Mouse (Mus musculus): ENCODE data around the gene Sytl3. TPM values are rescaled to one million over a fixed set of nuclear protein-coding genes. Genes with fewer than 3 reads are reported as not detected.
A peak's percentile ranks its signal among the peaks of the same experiment; 100 is the strongest.
"Not testable (repeated sequence)": the region's sequence is repeated elsewhere in the genome, so short reads cannot be mapped to it uniquely, and the experiment has no call there.

Sytl3 gene
- polyA plus RNA-seq, 1 experiment from 2014 or later, result 0.30 TPM

DNA sequence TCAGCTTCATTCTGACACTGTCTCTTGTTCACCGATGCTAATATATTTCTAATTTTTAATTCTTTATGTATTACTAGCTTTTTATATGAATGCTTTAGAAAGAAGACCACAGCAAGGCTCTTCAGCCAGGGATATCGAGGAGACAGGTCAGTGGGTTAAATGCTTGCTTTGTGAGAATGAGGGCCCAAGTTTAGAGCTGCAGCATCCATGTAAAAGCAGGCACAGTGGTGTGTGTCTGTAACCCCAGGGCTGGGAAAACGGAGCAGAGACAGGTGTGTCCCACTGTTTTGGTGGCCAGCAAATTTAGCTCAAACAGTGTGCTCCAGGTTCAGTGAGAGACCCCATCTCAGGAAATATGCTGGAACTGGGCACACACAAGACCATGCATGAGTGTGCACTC lies 11.4 kb upstream of the Sytl3 start:
- H3K4me2 ChIP-seq (ENCODE audit: low read length); H3K36me3 ChIP-seq (ENCODE audit: control insufficient read depth, insufficient read depth, low read length); ATAC-seq (ENCODE audit: insufficient number of reproducible peaks, insufficient read depth, low FRiP score, low read depth); H3K27ac ChIP-seq (replicated peaks in 1 of 2; ENCODE audit: control insufficient read depth in 1 of 2, insufficient read depth in 1 of 2, low read depth in 2 of 2, low read length in 2 of 2); H3K27me3 ChIP-seq (ENCODE audit: control insufficient read depth, insufficient read depth, low read length); H3K4me3 ChIP-seq (ENCODE audit: control insufficient read depth in 1 of 2, insufficient read depth in 1 of 2, low read depth in 1 of 2, low read length in 2 of 2); H3K9me3 ChIP-seq (ENCODE audit: control insufficient read depth, low read length); H3K4me1 ChIP-seq (ENCODE audit: control insufficient read depth in 2 of 2, insufficient read depth in 2 of 2, low read length in 2 of 2); H3K9ac ChIP-seq (ENCODE audit: low read length): not testable (repeated sequence)
- WGBS, result 95% methylated on average over 3 of the region's 3 CpGs

DNA sequence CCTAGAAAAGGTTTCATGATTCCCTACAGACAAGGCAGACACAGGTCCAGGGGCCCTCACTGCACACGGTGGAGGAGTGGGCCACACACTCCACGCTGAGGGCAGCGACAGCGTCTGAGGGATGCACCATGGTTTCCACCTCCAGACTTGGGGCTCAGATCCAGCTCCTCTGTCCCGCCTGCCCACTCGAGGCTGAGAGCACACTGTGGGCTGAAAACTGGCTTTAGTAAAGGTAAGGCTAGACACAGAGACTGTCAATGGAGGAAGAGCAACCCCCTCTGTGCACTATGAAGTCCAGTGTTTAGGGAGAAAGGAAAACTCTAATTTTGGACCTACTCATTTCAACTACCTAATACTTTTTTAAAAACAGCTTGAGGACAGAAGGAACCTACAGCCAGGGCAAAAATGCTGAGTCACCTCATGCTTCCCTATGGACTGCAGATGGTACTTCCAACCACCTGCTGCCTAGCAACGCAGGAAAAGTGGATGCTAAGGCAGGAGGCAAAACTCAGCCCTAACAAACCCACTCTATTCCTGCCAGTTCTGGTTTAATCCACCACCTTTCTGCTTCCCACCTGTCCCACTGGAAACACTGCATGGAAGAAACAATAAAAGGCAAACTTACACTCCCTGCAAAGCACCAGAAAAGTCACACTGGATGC lies 7.9 kb upstream of the Sytl3 start:
- not testable (repeated sequence) for H3K4me3 ChIP-seq (ENCODE audit: control insufficient read depth in 1 of 2, insufficient read depth in 1 of 2, low read depth in 1 of 2, low read length in 2 of 2); H3K9ac ChIP-seq (ENCODE audit: low read length); H3K36me3 ChIP-seq (ENCODE audit: control insufficient read depth, insufficient read depth, low read length); H3K27me3 ChIP-seq (ENCODE audit: control insufficient read depth, insufficient read depth, low read length); ATAC-seq (ENCODE audit: insufficient number of reproducible peaks, insufficient read depth, low FRiP score, low read depth); H3K9me3 ChIP-seq (ENCODE audit: control insufficient read depth, low read length); H3K4me1 ChIP-seq (ENCODE audit: control insufficient read depth in 2 of 2, insufficient read depth in 2 of 2, low read length in 2 of 2); H3K27ac ChIP-seq (replicated peaks in 1 of 2; ENCODE audit: control insufficient read depth in 1 of 2, insufficient read depth in 1 of 2, low read depth in 2 of 2, low read length in 2 of 2); H3K4me2 ChIP-seq (ENCODE audit: low read length)
- 88% methylated on average over 4 of the region's 7 CpGs for WGBS

DNA sequence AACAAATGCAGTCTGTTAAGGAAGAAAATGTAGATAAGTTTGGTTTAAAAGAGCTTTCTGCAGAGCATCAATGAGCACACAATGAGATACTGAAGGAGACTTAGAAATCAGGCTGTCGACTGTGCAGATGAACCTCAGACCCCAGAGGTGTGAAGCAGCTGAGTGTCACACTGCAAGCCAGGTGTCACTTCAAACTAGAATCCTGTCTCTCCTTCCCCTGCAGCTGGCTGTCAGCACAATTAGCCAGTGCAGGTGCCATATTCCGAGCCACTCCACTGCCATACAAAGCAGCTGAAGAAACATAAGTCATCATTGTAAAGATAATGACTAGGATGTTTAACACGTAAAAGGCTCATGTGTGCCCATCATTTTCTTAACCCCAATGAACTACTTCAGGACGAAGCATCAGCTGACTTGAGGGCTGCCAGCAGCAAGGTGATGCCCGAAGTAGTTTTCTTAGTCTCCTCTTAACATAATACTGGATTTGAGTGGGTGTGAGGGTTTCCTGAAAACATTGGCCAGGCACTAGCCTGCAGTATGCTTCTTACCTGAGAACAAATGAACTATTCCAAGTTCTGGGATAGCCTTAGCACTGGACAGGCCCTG lies 5.4 kb upstream of the Sytl3 start:
- H3K9me3 ChIP-seq (ENCODE audit: control insufficient read depth, low read length); H3K4me3 ChIP-seq (ENCODE audit: control insufficient read depth in 1 of 2, insufficient read depth in 1 of 2, low read depth in 1 of 2, low read length in 2 of 2); ATAC-seq (ENCODE audit: insufficient number of reproducible peaks, insufficient read depth, low FRiP score, low read depth); H3K27ac ChIP-seq (replicated peaks in 1 of 2; ENCODE audit: control insufficient read depth in 1 of 2, insufficient read depth in 1 of 2, low read depth in 2 of 2, low read length in 2 of 2); H3K4me1 ChIP-seq (ENCODE audit: control insufficient read depth in 2 of 2, insufficient read depth in 2 of 2, low read length in 2 of 2); H3K36me3 ChIP-seq (ENCODE audit: control insufficient read depth, insufficient read depth, low read length); H3K9ac ChIP-seq (ENCODE audit: low read length); H3K4me2 ChIP-seq (ENCODE audit: low read length); H3K27me3 ChIP-seq (ENCODE audit: control insufficient read depth, insufficient read depth, low read length): not testable (repeated sequence)
- WGBS, result 79% methylated on average over 4 of the region's 5 CpGs

DNA sequence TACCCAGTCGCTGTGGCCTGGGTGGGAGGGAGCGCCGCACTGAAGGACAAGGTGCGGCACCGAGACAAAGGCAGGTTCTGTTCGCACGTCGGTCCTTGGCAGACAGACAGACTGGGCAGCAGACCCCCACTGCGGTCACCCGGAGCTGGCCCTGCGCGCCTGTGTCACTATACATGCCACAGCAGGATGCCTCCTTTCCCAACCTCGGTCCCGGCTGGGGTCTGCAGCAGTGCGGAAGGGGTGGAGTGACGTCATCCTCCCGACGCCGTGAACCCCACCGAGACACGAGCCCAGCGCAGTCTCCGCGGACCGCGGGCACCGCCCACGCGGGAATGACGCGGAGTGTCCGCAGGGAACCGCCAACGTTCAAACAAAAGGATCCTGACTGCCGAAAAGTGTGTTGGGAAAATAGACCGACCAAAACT lies 3.8 kb upstream of the Sytl3 start:
- peak overlapping the region; percentile 76 for H3K9ac ChIP-seq (ENCODE audit: low read length)
- not testable (repeated sequence) for H3K4me1 ChIP-seq (ENCODE audit: control insufficient read depth in 2 of 2, insufficient read depth in 2 of 2, low read length in 2 of 2); H3K9me3 ChIP-seq (ENCODE audit: control insufficient read depth, low read length); H3K36me3 ChIP-seq (ENCODE audit: control insufficient read depth, insufficient read depth, low read length); H3K27me3 ChIP-seq (ENCODE audit: control insufficient read depth, insufficient read depth, low read length)
- WGBS, result 0% methylated on average over 34 of the region's 36 CpGs
- peak overlapping the region; percentile 51 to 78 for H3K4me3 ChIP-seq (ENCODE audit: control insufficient read depth in 1 of 2, insufficient read depth in 1 of 2, low read depth in 1 of 2, low read length in 2 of 2)
- peak overlapping the region; percentile 60 for H3K4me2 ChIP-seq (ENCODE audit: low read length)
- ATAC-seq (ENCODE audit: insufficient number of reproducible peaks, insufficient read depth, low FRiP score, low read depth), result peak; percentile 73
- peak overlapping the region; percentile 57 to 72; a peak in 3 of 4 replicates for H3K27ac ChIP-seq (replicated peaks in 1 of 2; ENCODE audit: control insufficient read depth in 1 of 2, insufficient read depth in 1 of 2, low read depth in 2 of 2, low read length in 2 of 2)

DNA sequence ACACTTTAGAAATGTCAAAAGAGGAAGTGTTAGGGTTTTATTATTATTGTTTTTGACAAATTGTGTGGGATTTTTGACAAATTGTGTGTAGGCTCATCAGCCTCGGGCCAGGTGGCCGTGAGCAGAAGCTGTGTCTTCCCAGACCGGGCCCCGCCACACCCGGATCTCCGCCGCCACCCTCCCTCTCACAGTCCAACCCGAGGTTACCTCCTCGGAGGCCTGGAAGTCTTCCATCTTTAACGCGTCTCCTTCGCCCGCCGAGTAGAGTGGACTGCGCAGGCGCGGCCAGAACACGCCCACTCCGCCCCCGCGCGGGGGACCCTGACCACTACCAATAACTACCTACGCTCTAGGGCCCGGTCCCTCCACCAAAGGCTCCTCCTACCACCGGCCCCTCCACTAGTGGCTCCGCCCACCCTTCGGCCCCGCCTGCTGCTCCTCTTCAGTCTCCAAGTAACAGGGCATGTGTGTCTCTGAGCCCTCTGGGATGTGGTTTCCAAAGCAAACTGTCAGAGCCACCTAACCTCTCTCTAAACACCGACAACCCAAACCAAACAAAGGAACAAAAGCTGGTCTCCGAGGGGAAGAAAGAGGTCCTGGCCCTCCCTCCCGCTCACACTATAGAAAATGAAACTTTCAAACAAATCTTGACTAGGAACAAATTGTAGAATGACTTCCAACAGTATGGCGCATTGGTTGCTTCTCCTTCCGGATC lies 3.2 kb upstream of the Sytl3 start, which contains the start of gene Dynlt1f:
Gene Dynlt1f, minus strand, starts transcription at position 334 of the 715 bp plus-strand sequence.
- 6% methylated on average over 18 of the region's 33 CpGs for WGBS

DNA sequence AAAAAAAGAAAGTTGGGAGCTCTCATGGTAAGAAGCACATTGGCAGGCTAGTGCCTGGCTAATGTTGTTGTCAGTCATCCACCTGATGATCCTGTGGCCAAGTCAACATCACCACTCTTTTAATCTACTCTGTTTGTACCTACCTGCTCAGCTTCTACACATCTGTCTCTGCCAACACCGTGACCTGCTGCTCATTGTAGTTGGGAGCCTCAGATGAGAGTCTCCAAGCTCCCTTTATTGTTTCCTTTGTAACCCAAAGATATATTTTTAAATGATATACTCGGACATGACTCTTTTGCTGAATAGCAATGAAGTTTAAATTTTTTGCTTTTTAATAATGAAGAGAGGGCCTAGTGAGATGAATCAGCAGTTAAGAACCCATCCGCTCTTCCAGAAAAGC lies 2.4 kb upstream of the Sytl3 start:
- H3K9me3 ChIP-seq (ENCODE audit: control insufficient read depth, low read length); H3K27ac ChIP-seq (replicated peaks in 1 of 2; ENCODE audit: control insufficient read depth in 1 of 2, insufficient read depth in 1 of 2, low read depth in 2 of 2, low read length in 2 of 2); H3K4me1 ChIP-seq (ENCODE audit: control insufficient read depth in 2 of 2, insufficient read depth in 2 of 2, low read length in 2 of 2); H3K27me3 ChIP-seq (ENCODE audit: control insufficient read depth, insufficient read depth, low read length); H3K4me2 ChIP-seq (ENCODE audit: low read length); H3K4me3 ChIP-seq (ENCODE audit: control insufficient read depth in 1 of 2, insufficient read depth in 1 of 2, low read depth in 1 of 2, low read length in 2 of 2); ATAC-seq (ENCODE audit: insufficient number of reproducible peaks, insufficient read depth, low FRiP score, low read depth); H3K36me3 ChIP-seq (ENCODE audit: control insufficient read depth, insufficient read depth, low read length); H3K9ac ChIP-seq (ENCODE audit: low read length): not testable (repeated sequence)
- WGBS, result 95% methylated on average over 1 of the region's 3 CpGs

More for the DNA sequence above, 3.2 kb upstream of the Sytl3 start, which contains the start of gene Dynlt1f:
- not testable (repeated sequence) for H3K4me1 ChIP-seq (ENCODE audit: control insufficient read depth in 2 of 2, insufficient read depth in 2 of 2, low read length in 2 of 2); H3K36me3 ChIP-seq (ENCODE audit: control insufficient read depth, insufficient read depth, low read length); H3K9me3 ChIP-seq (ENCODE audit: control insufficient read depth, low read length); H3K27me3 ChIP-seq (ENCODE audit: control insufficient read depth, insufficient read depth, low read length)
- ATAC-seq (ENCODE audit: insufficient number of reproducible peaks, insufficient read depth, low FRiP score, low read depth), result peak; percentile 96
- Histone ChIP-seq H3K9ac (ENCODE audit: low read length) (peak within 1 kb of the TSS; percentile 76), H3K4me3 (ENCODE audit: control insufficient read depth in 1 of 2, insufficient read depth in 1 of 2, low read depth in 1 of 2, low read length in 2 of 2) (peak within 1 kb of the TSS; percentile 51 to 78), H3K4me2 (ENCODE audit: low read length) (peak within 1 kb of the TSS; percentile 60), H3K27ac (replicated peaks in 1 of 2; ENCODE audit: control insufficient read depth in 1 of 2, insufficient read depth in 1 of 2, low read depth in 2 of 2, low read length in 2 of 2) (peak within 1 kb of the TSS; percentile 57 to 72)

GRCm38 (mm10) chr17:6660589-6660988 lies 1.7 kb downstream of the Sytl3 start:
- not testable (repeated sequence) for H3K9me3 ChIP-seq (ENCODE audit: control insufficient read depth, low read length); H3K4me3 ChIP-seq (ENCODE audit: control insufficient read depth in 1 of 2, insufficient read depth in 1 of 2, low read depth in 1 of 2, low read length in 2 of 2); H3K4me2 ChIP-seq (ENCODE audit: low read length); H3K4me1 ChIP-seq (ENCODE audit: control insufficient read depth in 2 of 2, insufficient read depth in 2 of 2, low read length in 2 of 2); H3K9ac ChIP-seq (ENCODE audit: low read length); ATAC-seq (ENCODE audit: insufficient number of reproducible peaks, insufficient read depth, low FRiP score, low read depth); H3K27ac ChIP-seq (replicated peaks in 1 of 2; ENCODE audit: control insufficient read depth in 1 of 2, insufficient read depth in 1 of 2, low read depth in 2 of 2, low read length in 2 of 2); H3K27me3 ChIP-seq (ENCODE audit: control insufficient read depth, insufficient read depth, low read length); H3K36me3 ChIP-seq (ENCODE audit: control insufficient read depth, insufficient read depth, low read length)
- 70% methylated on average over 6 of the region's 6 CpGs for WGBS
